Mouse (Mus musculus): Measurements from ENCODE around the gene Plk1.

- no peak for TF ChIP-seq POLR2A (IDR thresholded peaks at IDR 0.05; ENCODE audit: insufficient read depth, low read depth, low read length)
- no peak for TF ChIP-seq CTCF (IDR thresholded peaks at IDR 0.05)
These were observed 4.5 kb downstream of the Plk1 start for GRCm38 (mm10) chr7:122163766-122164165.

Data from heart, adult 2 months (tissue).